Mouse (Mus musculus): ENCODE data around the gene Dhx8.

- TF ChIP-seq POLR2A (IDR thresholded peaks at IDR 0.05; ENCODE audit: borderline replicate concordance, insufficient read depth, low read length) (no peak), CTCF (IDR thresholded peaks at IDR 0.05; ENCODE audit: borderline replicate concordance, insufficient read depth, low read depth, low read length) (no peak)
Measured at GRCm38 (mm10) chr11:101706764-101707448, 25.8 kb upstream of the Dhx8 start.

All from cerebellum, adult 2 months (tissue).